Mouse (Mus musculus): Measurements from ENCODE around the gene Mis18bp1. TPM values are rescaled to one million over a fixed set of nuclear protein-coding genes. Genes with fewer than 3 reads are reported as not detected.
"Not testable (repeated sequence)": the region's sequence is repeated elsewhere in the genome, so short reads cannot be mapped to it uniquely, and the experiment has no call there.

Mis18bp1 gene
- polyA plus RNA-seq, 1 experiment from 2014 or later, result 42.1 TPM

DNA sequence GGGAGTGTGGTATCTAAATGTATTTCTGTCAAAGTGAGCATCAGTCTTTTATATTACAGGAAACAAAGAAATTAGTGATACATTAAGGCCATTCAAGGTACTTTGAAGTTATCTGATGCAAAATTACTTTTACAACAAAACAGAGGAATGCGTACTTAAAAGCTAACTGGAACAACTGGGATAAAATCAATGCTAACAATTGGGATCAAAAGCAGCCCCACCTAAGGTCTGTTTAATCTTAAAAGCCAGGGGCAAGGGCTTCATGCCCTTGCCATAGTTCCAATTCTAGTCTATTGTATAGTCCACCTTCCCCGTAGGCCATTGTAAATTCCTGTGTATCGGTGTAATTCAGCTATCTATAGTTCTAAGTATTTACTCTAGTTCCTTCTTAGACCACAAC, 57.4 kb downstream of the Mis18bp1 start:
- not testable (repeated sequence) for H3K4me2 ChIP-seq (replicated peaks); H3K27ac ChIP-seq; H3K4me1 ChIP-seq; H3K27me3 ChIP-seq; ATAC-seq (ENCODE audit: low FRiP score); H3K9me3 ChIP-seq (replicated peaks); H3K4me3 ChIP-seq; H3K9ac ChIP-seq
- WGBS, result 91% methylated on average over 3 of the region's 3 CpGs
- peaks cover 39% of the 10 kb centered on the region for H3K36me3 ChIP-seq

GRCm38 (mm10) chr12:65113925-65114324, 58.5 kb downstream of the Mis18bp1 start:
- no peak for ATAC-seq (ENCODE audit: low FRiP score)
- Histone ChIP-seq H3K4me3 (no peak overlapping the region), H3K9me3 (replicated peaks) (no peaks in the 10 kb centered on the region), H3K27me3 (no peaks in the 10 kb centered on the region), H3K36me3 (peaks cover 33% of the 10 kb centered on the region), H3K27ac (no peak overlapping the region), H3K4me2 (replicated peaks) (no peak overlapping the region), H3K9ac (no peak overlapping the region), H3K4me1 (no peaks in the 10 kb centered on the region)
- 89% methylated on average over 4 of the region's 4 CpGs for WGBS

GRCm38 (mm10) chr12:65112811-65113210, 59.6 kb downstream of the Mis18bp1 start:
- no peak overlapping the region for H3K4me2 ChIP-seq (replicated peaks)
- no peak overlapping the region for H3K27ac ChIP-seq
- H3K9me3 ChIP-seq (replicated peaks), result no peaks in the 10 kb centered on the region
- no peak overlapping the region for H3K4me3 ChIP-seq
- WGBS, result 97% methylated on average over 1 of the region's 1 CpGs
- H3K36me3 ChIP-seq, result peaks cover 25% of the 10 kb centered on the region
- no peak overlapping the region for H3K9ac ChIP-seq
- no peaks in the 10 kb centered on the region for H3K4me1 ChIP-seq
- ATAC-seq (ENCODE audit: low FRiP score), result no peak
- H3K27me3 ChIP-seq, result no peaks in the 10 kb centered on the region

DNA sequence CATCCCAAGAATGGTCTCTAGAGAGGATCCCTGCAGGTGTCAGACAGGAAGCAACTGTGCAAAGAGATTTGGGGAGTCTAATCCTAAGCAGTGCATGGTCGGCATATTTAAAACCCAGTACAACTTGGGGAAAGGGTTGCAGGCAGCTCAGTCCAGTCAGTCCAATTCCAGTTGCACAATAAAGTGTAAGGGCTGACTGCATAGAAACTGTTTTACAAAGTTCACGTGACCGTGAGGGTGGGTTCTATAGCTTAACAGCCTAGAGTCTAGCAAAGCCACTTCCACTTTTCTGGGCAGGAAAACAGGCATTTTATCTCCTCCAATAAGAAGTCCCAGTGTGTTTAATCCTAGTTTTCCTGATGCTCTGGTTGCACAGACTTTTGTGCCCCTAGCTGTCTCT, 60.9 kb downstream of the Mis18bp1 start:
- no peak overlapping the region for H3K9ac ChIP-seq
- no peaks in the 10 kb centered on the region for H3K9me3 ChIP-seq (replicated peaks)
- no peak overlapping the region for H3K4me2 ChIP-seq (replicated peaks)
- no peak overlapping the region for H3K4me3 ChIP-seq
- no peak overlapping the region for H3K27ac ChIP-seq
- no peak for ATAC-seq (ENCODE audit: low FRiP score)
- no peaks in the 10 kb centered on the region for H3K4me1 ChIP-seq
- H3K27me3 ChIP-seq, result no peaks in the 10 kb centered on the region
- WGBS, result 89% methylated on average over 3 of the region's 3 CpGs
- peaks cover 27% of the 10 kb centered on the region for H3K36me3 ChIP-seq

DNA sequence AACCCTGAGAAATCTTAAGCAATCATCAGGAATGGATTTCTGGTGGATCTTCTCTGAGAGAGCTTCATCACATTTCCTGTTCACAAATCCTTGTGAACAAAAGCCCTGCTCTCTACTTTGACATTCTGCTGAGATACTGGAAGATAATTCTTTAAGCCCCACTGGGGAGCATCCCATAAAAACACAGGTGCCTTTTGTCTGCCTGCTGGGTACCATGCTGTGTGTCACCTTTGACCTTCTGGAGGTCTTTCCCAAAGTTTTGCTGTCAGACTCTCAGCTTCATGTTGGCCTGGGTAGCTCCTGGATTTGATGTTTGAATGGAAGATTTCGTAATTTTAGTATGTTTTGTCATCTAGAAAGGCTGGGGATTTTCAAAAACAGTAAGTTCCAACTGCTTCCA, 63.7 kb downstream of the Mis18bp1 start:
- Histone ChIP-seq H3K9me3 (replicated peaks) (no peaks in the 10 kb centered on the region), H3K36me3 (peaks cover 30% of the 10 kb centered on the region)
- WGBS, result 81% methylated on average over 1 of the region's 1 CpGs

More for the DNA sequence above, 63.7 kb downstream of the Mis18bp1 start:
- no peak for ATAC-seq (ENCODE audit: low FRiP score)
- no peaks in the 10 kb centered on the region for H3K27me3 ChIP-seq
- H3K4me2 ChIP-seq (replicated peaks), result no peak overlapping the region
- no peak overlapping the region for H3K27ac ChIP-seq
- H3K9ac ChIP-seq, result no peak overlapping the region
- H3K4me1 ChIP-seq, result no peaks in the 10 kb centered on the region
- no peak overlapping the region for H3K4me3 ChIP-seq

Other genes starting within 250 kb of the Mis18bp1 start
- gene Klhl28, start 207.1 kb downstream of the Mis18bp1 start, polyA plus RNA-seq (2016; fragmentation: Nextera tagmentation; extraction: Ambion mirVana), result 22.2 and 23.1 TPM in 2 replicates
- 26.7 and 30.0 TPM in 2 replicates for gene Togaram1, start 206.8 kb downstream of the Mis18bp1 start, polyA plus RNA-seq (2016; fragmentation: Nextera tagmentation; extraction: Ambion mirVana)
- 63.4 and 71.3 TPM in 2 replicates for gene Prpf39, start 136.3 kb downstream of the Mis18bp1 start, polyA plus RNA-seq (2016; fragmentation: Nextera tagmentation; extraction: Ambion mirVana)
- gene Fkbp3, start 98.6 kb downstream of the Mis18bp1 start, polyA plus RNA-seq (2016; fragmentation: Nextera tagmentation; extraction: Ambion mirVana), result 519 and 525 TPM in 2 replicates
- 15.1 and 17.5 TPM in 2 replicates for gene Fancm, start 97.0 kb downstream of the Mis18bp1 start, polyA plus RNA-seq (2016; fragmentation: Nextera tagmentation; extraction: Ambion mirVana)
- not detected in 2 replicates for gene Wdr20rt, start 52.9 kb upstream of the Mis18bp1 start, polyA plus RNA-seq (2016; fragmentation: Nextera tagmentation; extraction: Ambion mirVana)